Mouse (Mus musculus) neutrophil, adult 5-6 weeks (primary cell): Measurements from ENCODE around the gene Sez6l. TPM values are rescaled to one million over a fixed set of nuclear protein-coding genes. Genes with fewer than 3 reads are reported as not detected.

Experiments used
- ATAC-seq: fragments of 151-379, 151-347 bp; 2 replicates; pipeline ENCODE4 v1.8.0; 2017; ENCODE audit warnings: mild to moderate bottlenecking, moderate TSS enrichment; ENCODE audit not compliant: insufficient number of reproducible peaks, poor library complexity, low FRiP score, severe bottlenecking; ENCODE audit errors: extremely low read depth
- total RNA-seq: library from RNA; stranded (forward); fragments of 200-1000 nt; gene quantifications from 2 replicates; pipeline ENCODE4 v1.2.3, GENCODE M21; 2017

The Sez6l gene
- total RNA-seq, 1 experiment from 2014 or later, result not detected

DNA sequence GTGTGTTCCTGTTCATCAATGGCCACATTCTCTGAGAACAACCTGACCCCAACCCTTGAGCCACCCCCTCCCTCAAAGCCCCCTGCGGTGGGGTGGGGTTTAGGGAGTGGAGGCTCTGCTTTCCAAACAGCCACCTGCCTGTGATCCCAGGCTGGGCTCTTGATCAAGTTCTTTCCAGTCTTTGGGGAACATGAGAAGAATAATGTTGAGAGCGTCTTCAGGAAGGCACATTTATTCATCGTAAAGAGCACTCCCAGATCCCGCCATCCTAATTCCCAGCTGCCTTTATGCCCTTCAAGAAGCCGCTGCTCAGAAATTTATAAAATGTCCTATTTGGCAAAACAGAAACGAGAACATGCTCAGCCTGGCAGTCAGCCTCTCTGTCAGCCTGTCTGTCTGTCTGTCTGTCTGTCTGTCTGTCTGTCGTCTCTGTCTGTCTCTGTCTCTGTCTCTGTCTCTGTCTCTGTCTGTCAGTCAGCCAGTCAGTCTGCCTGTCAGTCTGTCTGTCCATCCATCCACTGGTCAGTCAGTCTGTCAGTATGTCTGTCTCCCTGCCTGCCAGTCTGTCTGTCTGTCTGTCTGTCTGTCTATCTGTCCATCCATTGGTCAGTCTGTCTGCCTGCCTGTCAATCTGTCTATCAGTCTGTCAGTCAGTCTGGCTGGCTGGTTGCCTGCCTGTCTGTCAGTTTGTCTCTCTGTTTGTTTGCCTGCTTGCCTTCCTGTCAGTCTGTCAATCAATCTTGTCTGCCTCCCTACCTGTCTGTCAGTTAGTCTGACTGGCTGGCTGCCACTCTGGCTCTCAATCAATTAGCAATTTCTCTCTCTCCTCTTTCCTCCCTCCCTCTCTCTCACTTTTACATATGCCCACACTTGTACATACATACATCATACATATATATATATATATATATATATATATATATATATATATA lies 19.0 kb upstream of the Sez6l start:
- no peak for ATAC-seq

DNA sequence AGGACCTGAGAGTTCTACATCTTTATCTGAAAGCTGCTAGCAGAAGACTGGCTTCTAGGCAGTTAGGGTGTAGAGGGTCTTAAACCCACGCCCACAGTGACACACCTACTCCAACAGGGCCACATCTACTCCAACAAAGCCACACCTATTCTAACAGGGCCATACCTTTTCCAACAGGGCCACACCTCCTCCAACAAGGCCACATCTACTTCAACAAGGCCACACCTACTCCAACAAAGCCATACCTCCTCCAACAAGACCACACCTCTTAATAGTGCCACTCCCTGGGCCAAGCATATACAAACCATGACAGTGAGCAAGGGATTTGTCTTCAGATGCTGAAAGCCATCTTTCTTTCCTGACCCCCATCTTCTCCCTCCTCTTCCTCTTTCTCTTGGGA lies 14.7 kb upstream of the Sez6l start:
- no peak for ATAC-seq

DNA sequence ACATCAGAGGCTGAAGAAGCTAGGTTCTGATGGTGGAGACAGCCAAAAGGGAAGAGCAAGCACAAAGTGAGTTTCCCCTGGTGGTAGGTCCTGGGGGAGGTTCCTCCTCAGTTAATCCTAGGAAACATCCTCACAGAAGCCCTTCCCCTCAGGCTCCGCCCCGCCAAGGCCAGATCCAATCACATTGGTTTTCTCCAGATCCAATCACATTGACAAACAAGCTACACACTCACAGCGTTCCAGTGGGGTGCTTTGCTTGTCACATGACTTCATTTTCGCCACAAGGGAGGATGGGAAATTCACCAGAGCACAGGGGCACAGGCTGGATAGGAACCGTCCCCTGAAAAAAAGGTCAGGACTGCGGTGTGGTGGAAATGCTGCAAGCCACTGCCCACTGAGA lies 9.1 kb upstream of the Sez6l start:
- no peak for ATAC-seq

DNA sequence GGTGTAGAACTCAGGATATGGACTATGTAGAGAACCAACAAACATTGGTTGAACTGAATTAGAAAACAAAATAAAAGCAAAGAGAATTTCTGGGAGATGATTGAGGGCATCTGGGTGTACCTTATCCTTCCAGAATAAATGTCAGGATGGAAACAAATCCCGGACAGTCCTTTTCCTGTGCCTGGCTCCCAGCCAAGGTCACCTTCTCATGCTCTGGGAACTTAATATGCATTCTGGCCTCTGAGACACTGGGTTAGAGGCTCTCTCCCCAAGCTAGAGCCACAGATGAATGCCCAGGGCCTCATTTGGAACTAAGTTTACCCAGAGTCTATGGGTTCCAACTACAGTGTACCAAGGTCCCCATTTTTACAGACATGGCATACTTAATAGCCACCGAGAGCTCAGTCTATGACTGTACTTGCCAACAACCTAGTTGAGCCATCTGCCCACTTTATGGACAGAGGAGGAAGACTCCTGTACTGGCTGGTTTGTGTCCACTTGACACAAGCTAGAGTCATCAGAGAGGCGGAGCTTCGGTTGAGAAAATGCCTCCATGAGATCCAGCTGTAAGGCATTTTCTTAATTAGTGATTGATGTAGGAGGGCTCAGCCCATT lies 7.3 kb upstream of the Sez6l start:
- no peak for ATAC-seq

DNA sequence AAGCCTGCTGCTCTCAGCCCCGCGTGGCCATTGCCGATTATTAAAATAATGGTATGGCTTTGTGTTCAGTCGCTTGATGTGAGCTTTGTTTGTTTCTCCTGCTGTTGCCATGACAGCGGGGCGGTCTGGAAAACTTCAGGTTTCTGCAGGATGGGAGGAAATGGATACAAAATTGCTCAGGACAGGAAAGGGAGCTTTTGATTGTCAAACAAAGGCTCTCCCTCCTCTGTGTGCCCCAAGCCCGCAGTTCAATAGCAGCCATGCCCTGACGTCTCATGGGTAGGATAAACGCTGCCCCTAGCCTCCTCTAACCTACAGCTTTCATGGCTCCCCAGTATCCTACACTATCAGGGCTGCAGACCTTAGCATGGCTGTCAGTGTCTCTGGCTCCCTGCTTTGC lies 6.3 kb upstream of the Sez6l start:
- no peak for ATAC-seq

DNA sequence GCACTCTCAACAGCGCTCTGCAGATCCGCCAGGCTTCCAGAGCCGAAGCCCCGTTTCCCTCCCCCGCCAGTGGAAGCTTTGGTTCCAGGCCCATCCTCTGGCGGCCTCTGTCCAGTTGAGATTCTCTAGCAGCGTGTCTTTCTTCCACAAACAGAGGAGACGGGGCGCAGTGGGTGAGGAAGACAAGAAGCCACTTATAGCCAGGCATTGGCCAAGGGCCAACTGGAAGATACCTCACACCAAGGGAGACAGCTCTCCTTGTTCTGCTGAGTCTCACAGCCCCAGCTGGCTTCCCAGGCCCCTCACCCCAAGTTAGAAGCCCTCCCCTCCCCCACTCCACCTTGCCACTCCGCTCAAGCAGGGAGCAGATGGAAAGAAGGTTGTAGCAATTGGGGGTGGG lies 765 bp upstream of the Sez6l start:
- ATAC-seq, result no peak

DNA sequence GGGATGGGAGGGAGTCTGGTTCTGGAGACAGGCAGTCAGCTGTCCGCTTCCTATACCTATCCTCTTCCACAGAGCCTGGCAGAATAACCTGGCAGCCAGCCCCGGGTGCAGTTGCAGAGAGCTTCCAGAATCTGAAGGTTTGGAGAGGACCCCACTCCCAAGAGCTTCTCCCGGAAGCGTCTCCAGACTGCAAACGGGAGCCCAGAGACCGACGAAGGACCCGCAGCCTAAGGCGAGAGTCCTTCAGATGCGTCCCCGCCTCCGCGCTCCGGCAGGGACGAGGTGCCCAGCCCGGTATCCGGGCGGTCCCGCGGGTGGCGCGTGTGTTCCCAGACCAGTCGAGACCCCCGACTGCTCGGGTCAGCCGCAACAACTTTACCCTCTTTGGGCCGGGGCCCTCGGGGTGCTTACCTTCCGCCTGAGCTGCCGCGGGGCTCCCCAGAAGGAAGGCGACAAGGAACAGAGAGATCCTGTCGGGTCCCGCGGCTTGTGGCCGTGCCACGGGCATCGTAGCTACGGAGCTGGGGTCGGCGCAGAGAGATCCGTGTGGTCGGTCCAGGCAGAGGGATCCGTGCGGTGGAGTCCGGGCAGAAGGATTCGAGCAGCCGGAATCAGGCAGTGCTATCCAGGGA lies 508 bp downstream of the Sez6l start:
- no peak for ATAC-seq

DNA sequence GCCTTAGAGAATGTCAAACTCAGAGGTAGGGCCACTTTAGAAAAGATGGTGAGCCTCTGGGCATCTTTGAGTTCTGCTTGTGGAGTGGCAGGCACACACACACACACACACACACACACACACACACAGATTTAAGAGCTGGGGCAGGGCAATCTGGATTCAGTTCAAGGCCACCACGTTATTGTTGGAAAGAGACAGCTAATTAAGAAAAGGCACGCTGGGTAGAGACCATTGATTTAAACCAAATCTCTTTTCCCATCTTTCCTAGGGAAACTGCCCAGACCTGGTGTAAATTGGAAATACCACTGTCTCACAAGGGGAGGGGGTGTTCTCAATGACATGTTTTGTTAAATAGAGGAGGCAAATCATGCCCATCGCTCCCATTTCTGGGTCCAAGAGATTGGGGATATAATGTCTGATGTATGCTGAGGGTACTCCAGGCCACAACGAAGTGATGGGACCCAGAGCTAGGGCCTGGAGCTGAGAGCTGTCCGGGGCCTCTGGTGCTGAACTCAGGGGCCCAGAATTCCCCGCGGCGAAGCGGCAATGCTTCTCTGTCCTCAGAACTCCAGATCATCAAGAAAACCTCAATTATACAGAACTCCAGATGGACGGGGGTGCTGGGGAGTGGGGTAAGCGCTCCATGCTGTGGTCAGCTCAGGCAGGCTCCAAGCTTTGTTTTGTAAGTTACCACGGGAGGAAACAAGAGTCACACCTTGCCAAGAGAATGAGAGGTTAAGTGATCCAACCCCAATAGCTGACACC lies 1.7 kb downstream of the Sez6l start:
- no peak for ATAC-seq

DNA sequence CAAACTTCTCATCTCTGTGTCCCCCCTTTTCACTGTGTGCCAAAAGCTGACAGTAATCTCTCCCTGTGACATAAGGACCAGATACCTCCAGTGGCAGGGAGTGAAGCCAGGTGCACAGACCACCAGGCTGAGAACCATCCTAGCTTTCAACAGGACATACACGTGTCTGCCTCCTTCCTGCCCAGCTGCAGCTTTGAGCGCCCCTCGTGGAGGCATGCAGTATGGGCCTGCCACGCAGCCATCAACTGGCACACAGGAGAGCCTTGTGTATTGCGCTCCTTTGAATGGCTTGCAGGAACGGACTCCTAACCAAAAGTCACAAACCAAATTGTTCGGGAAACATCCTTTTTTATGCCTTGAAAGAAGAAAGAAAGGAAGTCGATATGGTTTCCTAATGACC lies 3.1 kb downstream of the Sez6l start:
- no peak for ATAC-seq

DNA sequence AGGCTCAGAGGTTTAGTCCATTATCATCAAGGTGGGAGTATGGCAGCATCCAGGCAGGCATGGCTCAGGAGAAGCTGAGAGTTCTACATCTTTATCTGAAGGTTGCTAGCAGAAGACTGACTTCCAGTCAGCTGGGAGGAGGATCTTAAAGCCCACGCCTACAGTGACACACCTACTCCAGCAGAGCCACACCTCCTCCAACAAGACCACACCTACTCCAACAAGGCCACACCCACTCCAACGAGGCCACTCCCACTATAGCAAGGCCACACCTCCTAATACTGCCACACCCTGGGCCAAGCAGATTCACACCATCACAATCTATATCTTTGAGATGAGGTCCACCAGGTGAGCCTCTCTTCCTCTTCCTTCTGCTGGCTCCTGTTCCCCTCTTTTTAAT lies 4.8 kb downstream of the Sez6l start:
- ATAC-seq, result no peak

DNA sequence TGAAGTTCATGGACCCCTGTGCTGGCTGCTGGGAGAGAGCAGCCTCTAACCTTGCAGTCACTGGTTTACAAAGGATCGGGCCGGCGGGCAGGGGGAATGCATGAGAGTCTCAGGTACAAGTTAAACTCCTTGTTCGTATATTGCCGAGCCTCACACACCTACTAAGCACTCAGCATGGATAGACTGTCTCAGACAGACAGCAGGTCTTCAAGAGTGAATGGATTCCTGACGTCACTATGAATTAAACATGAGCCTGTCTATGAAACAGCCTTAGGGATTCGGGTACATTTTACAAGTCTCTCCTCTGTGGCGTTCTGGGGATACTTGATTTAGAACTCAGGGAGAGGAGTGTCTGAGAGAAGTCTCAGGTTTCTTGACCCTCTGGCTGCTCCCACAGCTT lies 11.5 kb downstream of the Sez6l start:
- ATAC-seq, result no peak

DNA sequence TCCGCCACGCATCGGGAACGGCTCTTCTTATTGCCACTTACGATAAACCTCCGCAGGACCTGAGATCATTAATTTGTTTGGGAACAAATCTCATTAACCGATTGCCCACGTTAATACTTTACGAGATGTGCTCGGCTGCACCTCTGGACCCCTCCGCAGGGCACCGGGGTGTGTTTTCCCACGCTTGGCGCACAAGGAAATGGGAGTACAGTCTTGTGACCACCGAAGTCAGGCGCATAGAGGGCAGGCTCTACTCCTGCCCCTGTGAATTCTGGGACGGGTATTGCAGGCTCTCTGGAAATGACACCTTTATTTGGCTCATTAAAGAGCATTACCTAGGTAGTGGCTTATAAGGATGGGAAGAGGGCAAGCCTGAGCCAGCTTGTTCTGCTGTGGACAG lies 11.9 kb downstream of the Sez6l start:
- no peak for ATAC-seq

DNA sequence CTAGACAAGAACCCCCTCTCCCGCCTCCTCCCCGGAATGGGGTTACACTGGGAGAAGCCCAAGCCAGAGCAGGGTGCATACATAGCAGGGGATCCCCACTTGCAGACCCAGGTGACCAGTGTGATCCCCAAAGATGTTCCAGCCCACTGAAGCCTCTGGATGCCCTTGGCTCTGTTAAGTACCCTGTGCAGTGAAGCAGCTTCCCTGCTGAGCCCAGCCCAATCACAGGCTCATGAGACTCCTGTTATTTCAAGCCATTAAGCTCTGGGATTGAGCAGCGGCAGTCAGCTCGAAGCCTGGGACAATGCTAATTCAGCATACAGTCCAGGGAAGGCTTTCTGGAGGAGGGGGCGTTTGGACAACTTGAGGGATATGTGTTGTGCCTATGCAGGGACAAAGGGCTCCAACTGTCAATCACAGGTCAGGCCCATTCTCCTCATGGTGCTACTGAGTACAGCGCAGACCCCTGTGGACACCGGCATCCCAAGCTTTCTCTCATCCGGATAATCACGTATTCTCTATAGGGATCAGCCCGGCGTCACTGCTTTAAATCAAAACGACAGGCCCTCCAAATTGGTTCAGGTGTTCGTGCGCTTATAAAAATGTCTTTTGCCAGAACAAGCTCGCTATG lies 16.0 kb downstream of the Sez6l start:
- ATAC-seq, result no peak

DNA sequence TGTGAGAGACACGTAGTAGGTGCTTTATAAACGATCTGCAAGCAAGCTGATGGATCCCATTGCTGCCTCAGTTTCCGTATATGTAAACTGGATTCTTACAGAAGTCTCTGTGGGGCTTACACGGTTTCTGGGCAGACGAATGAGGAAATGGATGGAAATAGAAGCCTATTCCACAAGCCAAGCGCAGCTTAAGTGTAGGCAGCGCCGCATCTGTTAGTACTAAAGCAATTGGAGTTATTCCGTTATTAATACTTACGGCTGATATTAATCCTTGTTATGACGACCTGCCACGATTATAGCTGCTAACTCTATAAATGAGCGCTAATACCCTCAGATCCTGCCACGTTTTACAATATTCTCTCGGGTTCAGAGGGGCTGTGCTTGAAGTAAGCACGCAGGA lies 16.8 kb downstream of the Sez6l start:
- ATAC-seq, result no peak

DNA sequence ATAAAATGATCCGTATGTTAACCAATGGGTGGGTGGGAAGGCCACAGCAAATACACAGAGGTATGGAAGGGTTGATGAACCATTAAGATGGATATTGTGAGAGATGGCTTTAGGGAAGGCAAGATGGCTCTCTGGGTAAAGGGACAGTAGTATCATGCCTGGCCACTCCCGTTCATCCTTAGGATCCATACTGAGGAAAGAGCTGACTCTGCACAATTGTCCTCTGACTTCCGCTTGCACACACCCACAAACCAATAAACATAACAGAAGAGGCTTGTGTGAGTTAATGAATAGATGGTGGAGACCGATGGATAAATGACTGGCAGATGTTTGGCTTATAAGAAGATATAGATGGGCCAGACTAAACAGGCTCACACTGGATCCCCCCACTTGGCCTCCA lies 19.6 kb downstream of the Sez6l start:
- no peak for ATAC-seq

DNA sequence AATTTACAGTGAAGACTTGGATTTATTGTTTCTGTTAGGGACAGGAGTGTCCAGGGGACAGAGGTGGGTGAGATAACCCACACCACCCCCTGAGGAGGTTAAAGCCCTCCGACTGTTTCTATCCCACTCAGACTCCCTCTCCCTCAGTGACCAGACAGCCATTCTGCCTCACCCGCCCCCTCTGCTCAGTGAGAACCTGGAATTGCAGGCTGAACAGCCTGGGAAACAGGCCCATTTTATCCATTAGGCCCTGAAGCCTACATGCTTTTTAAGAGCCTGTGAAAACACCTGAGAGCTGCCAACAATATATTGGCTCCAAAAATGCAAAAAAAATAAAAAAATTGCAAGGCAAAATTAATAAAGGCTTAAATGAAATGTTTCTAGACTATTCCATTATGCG lies 20.3 kb downstream of the Sez6l start:
- ATAC-seq, result no peak

DNA sequence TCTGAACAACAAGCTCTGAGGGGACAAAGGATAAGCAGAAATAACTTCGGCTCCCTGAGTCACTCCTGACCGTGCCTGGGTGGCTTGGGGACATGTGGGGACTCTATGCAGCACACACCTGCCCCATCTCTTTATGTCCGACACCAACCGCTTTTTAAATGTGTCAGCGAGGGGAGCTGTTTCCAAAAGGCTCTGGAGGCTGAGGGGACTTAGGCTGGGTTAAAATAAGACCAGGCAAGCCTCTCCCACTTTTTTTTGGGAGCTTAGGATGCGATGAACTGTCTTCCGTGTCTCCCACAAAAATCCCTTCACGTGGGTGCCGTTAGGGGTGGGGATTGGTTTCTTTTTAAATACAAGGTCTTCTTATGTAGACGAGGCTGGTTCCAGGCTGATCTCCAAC lies 22.5 kb downstream of the Sez6l start:
- ATAC-seq, result no peak

DNA sequence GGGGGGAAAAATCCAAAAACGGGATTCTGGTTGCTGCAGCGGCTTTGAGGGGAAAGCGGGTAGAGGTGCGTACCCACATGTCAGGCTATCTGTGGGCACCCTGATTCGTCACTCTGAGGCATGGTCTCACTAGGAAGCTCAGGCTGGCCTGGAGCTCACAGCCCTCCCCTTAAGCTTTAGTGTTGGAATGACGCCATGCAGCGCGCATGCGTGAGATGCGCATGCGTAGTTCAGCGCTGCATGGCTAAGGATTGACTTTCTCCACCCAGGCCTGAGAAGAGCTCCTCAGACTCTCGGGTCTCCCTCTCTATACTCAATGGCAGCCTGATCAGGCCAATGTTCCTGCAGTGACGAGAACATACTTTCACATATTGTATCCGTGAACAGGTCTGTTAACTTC lies 24.2 kb downstream of the Sez6l start:
- no peak for ATAC-seq
